Mouse (Mus musculus) heart, adult 2 months (tissue): ENCODE data around the gene BC025920. TPM values are rescaled to one million over a fixed set of nuclear protein-coding genes. Genes with fewer than 3 reads are reported as not detected.

Source experiments
- DNase-seq, 2 experiments: peaks; one replicate each; pipeline ENCODE4 v3.0.0; 2021
- H3K27ac ChIP-seq: fragments of 200-600 bp; 2 replicates; pipeline ENCODE4 v1.8.1; 2022
- H3K27me3 ChIP-seq: fragments of 200-500 bp; 2 replicates; pipeline ENCODE4 v1.6.1; 2012; ENCODE audit warnings: mild to moderate bottlenecking, low read length, inconsistent platforms, mixed read lengths; ENCODE audit not compliant: control insufficient read depth, insufficient read depth
- H3K36me3 ChIP-seq: fragments of 200-500 bp; 2 replicates; pipeline ENCODE4 v1.6.1; 2012; ENCODE audit warnings: low read length, inconsistent platforms; ENCODE audit not compliant: control insufficient read depth, insufficient read depth
- H3K4me1 ChIP-seq: fragments of 200-500 bp; 2 replicates; pipeline ENCODE4 v1.6.1; 2011; ENCODE audit warnings: low read length; ENCODE audit not compliant: control insufficient read depth, insufficient read depth
- H3K4me3 ChIP-seq: fragments of 200-600 bp; 2 replicates; pipeline ENCODE4 v1.8.1; 2022
- H3K79me2 ChIP-seq: fragments of 200-500 bp; replicated peaks from 2 replicates; pipeline ENCODE4 v1.6.1; 2012; ENCODE audit warnings: mild to moderate bottlenecking, inconsistent platforms, low read length, moderate library complexity, mixed read lengths; ENCODE audit not compliant: control insufficient read depth, insufficient read depth
- H3K9ac ChIP-seq: fragments of 200-500 bp; 2 replicates; pipeline ENCODE4 v1.6.1; 2012; ENCODE audit warnings: low read depth, mild to moderate bottlenecking, control low read depth, inconsistent platforms, low read length, mixed read lengths
- CTCF ChIP-seq: fragments of 200-600 bp; IDR thresholded peaks from 2 replicates; pipeline ENCODE4 v1.8.1; 2022; ENCODE audit warnings: antibody characterized with exemption, mild to moderate bottlenecking, moderate library complexity
- EP300 ChIP-seq: fragments of 200-500 bp; IDR thresholded peaks from 2 replicates; pipeline ENCODE4 v1.6.1; 2011; ENCODE audit warnings: low read depth, low read length, control low read depth; ENCODE audit not compliant: insufficient read depth
- POLR2A ChIP-seq: fragments of 200-500 bp; IDR thresholded peaks from 2 replicates; pipeline ENCODE4 v1.6.1; 2011; ENCODE audit warnings: mild to moderate bottlenecking, low read depth, low read length, control low read depth; ENCODE audit not compliant: insufficient read depth
- WGBS: fragments of 180-500 bp; shearing (Covaris S2); methylation state at CpG from one replicate; pipeline ENCODE4 v1.1.7; 2018; 5-methylcytosine and 5-hydroxymethylcytosine counted together
- intact Hi-C: fragments of 180-260 bp; cut with DNase I; formaldehyde crosslinking; loops from one replicate; pipeline ENCODE4 v1.15.1; 2025
- polyA plus RNA-seq: library from polyadenylated mRNA; depleted of rRNA; stranded (reverse); fragments of >200 nt; gene quantifications from 2 replicates; pipeline ENCODE4 v1.2.3, GENCODE M21; 2012
- total RNA-seq, 2 experiments: library from RNA; stranded (reverse); gene quantifications; 2 replicates each; pipeline ENCODE4 v1.2.3; 2021

Gene BC025920
- total and polyA plus RNA-seq, 3 experiments, result 1.9 to 3.7 (median 2.5) TPM

- 64% methylated on average over 4 of the region's 4 CpGs for WGBS
- Histone ChIP-seq H3K79me2 (no peaks in the 10 kb centered on the region), H3K4me3 (no peak overlapping the region), H3K27ac (no peak overlapping the region), H3K36me3 (no peaks in the 10 kb centered on the region), H3K4me1 (no peaks in the 10 kb centered on the region), H3K9ac (no peak overlapping the region), H3K27me3 (no peaks in the 10 kb centered on the region)
- TF ChIP-seq EP300, result no peak
- intact Hi-C loops, result no loop called here
- no peak for DNase-seq
Measured at GRCm38 (mm10) chr10:81579967-81580366, 26.1 kb upstream of the BC025920 start.

- H3K27me3 ChIP-seq, result no peaks in the 10 kb centered on the region
- intact Hi-C loops, result no loop called here
- H3K9ac ChIP-seq, result peak overlapping the region; percentile 5; the same call in 1 of the 2 replicates
- H3K4me3 ChIP-seq, result no peak overlapping the region
- H3K27ac ChIP-seq, result no peak overlapping the region
- no peaks in the 10 kb centered on the region for H3K36me3 ChIP-seq
- no peak for DNase-seq
- H3K4me1 ChIP-seq, result no peaks in the 10 kb centered on the region
- H3K79me2 ChIP-seq, result no peaks in the 10 kb centered on the region
- 53% methylated on average over 25 of the region's 25 CpGs for WGBS
- TF ChIP-seq CTCF, result 0 out of 2 replicates have a peak, but pooled peaks have one; percentile 16
- TF ChIP-seq EP300, result no peak
Measured at GRCm38 (mm10) chr10:81580441-81581070, 25.5 kb upstream of the BC025920 start.

- no peak overlapping the region for H3K9ac ChIP-seq
- no peak for DNase-seq
- H3K36me3 ChIP-seq, result no peaks in the 10 kb centered on the region
- H3K79me2 ChIP-seq, result no peaks in the 10 kb centered on the region
- no peak for TF ChIP-seq EP300
- TF ChIP-seq POLR2A, result no peak
- no peak for TF ChIP-seq CTCF
- 74% methylated on average over 6 of the region's 6 CpGs for WGBS
- no peak overlapping the region for H3K27ac ChIP-seq
- H3K4me3 ChIP-seq, result no peak overlapping the region
- intact Hi-C loops, result no loop called here
- H3K4me1 ChIP-seq, result no peaks in the 10 kb centered on the region
- H3K27me3 ChIP-seq, result no peaks in the 10 kb centered on the region
Measured at GRCm38 (mm10) chr10:81583347-81583746, 22.7 kb upstream of the BC025920 start.

DNA sequence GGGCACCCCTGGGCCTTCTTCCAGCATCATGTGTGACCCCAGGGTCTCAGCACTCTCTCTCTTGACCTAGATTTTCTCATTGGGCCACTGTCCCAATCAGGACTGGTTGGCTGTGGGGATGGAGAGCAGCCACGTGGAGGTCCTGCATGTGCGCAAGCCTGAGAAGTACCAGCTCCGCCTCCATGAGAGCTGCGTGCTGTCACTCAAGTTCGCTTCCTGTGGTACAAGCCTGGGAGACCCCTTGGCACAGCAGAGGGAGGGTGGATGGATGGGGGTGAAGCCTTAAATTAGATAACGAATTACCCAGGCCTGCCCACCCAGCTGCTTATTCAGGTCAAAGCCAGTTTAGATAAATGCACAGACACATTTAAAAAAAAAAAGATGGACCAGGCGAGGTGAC is 17.3 kb upstream of the BC025920 start:
- TF ChIP-seq EP300 (no peak), CTCF (no peak), POLR2A (no peak)
- H3K79me2 ChIP-seq, result no peaks in the 10 kb centered on the region
- intact Hi-C loops, result no loop called here
- no peak for DNase-seq
- no peak overlapping the region for H3K27ac ChIP-seq
- no peak overlapping the region for H3K4me3 ChIP-seq
- no peak overlapping the region for H3K9ac ChIP-seq
- H3K27me3 ChIP-seq, result no peaks in the 10 kb centered on the region
- WGBS, result 77% methylated on average over 7 of the region's 7 CpGs
- H3K4me1 ChIP-seq, result no peaks in the 10 kb centered on the region
- H3K36me3 ChIP-seq, result no peaks in the 10 kb centered on the region

GRCm38 (mm10) chr10:81591846-81592245 is 14.2 kb upstream of the BC025920 start:
- TF ChIP-seq EP300 (no peak), POLR2A (no peak), CTCF (no peak)
- Histone ChIP-seq H3K4me3 (no peak overlapping the region), H3K27ac (no peak overlapping the region), H3K4me1 (peaks cover 2% of the 10 kb centered on the region), H3K9ac (no peak overlapping the region), H3K27me3 (no peaks in the 10 kb centered on the region), H3K36me3 (no peaks in the 10 kb centered on the region), H3K79me2 (no peaks in the 10 kb centered on the region)
- intact Hi-C loops, result no loop called here
- 57% methylated on average over 9 of the region's 9 CpGs for WGBS
- DNase-seq, result no peak

GRCm38 (mm10) chr10:81592631-81593030 is 13.4 kb upstream of the BC025920 start:
- Histone ChIP-seq H3K9ac (no peak overlapping the region), H3K79me2 (no peaks in the 10 kb centered on the region), H3K4me1 (peaks cover 2% of the 10 kb centered on the region), H3K36me3 (no peaks in the 10 kb centered on the region), H3K27me3 (no peaks in the 10 kb centered on the region), H3K27ac (no peak overlapping the region), H3K4me3 (no peak overlapping the region)
- no peak for TF ChIP-seq POLR2A
- no peak for TF ChIP-seq CTCF
- no peak for TF ChIP-seq EP300
- DNase-seq, result no peak
- intact Hi-C loops, result no loop called here
- WGBS, result 79% methylated on average over 7 of the region's 7 CpGs

- H3K79me2 ChIP-seq, result no peaks in the 10 kb centered on the region
- H3K27ac ChIP-seq, result no peak overlapping the region
- intact Hi-C loops, result no loop called here
- no peaks in the 10 kb centered on the region for H3K36me3 ChIP-seq
- no peaks in the 10 kb centered on the region for H3K27me3 ChIP-seq
- 69% methylated on average over 4 of the region's 4 CpGs for WGBS
- DNase-seq, result no peak
- peaks cover 2% of the 10 kb centered on the region for H3K4me1 ChIP-seq
- H3K4me3 ChIP-seq, result no peak overlapping the region
- H3K9ac ChIP-seq, result no peak overlapping the region
- no peak for TF ChIP-seq CTCF
- TF ChIP-seq POLR2A, result no peak
- TF ChIP-seq EP300, result no peak
Measured at GRCm38 (mm10) chr10:81593223-81593622, 12.8 kb upstream of the BC025920 start.
